In genomic region chr7:19520032-19520431, GRCm38 (mm10) we compare ENCODE assay signal across 8 mouse cellular contexts. TPM values are rescaled to one million over a fixed set of nuclear protein-coding genes. Genes with fewer than 3 reads are reported as not detected.
A peak's percentile ranks its signal among the peaks of the same experiment; 100 is the strongest.
DNase-seq lines count a peak whose midpoint lies in the region; ATAC-seq and TF ChIP-seq lines count a peak whose summit lies in the region.

No protein-coding gene starts in this region.

- no peak overlapping the region for H3K27ac ChIP-seq in heart, embryonic 11.5 days (ENCODE audit: low read depth, low read length)
- H3K27ac ChIP-seq in MEL (ENCODE audit: control insufficient read depth, low read depth, low read length): peak overlapping the region; percentile 20
- H3K27ac ChIP-seq in hindbrain, embryonic 16.5 days (ENCODE audit: low read depth, low read length): no peak overlapping the region
- H3K27ac ChIP-seq in midbrain, embryonic 12.5 days (replicated peaks): no peak overlapping the region
- H3K27ac ChIP-seq in layer of hippocampus, adult 2 months: no peak overlapping the region

- H3K36me3 ChIP-seq in heart, embryonic 11.5 days (ENCODE audit: control insufficient read depth, insufficient read depth, low read length): no peaks in the 10 kb centered on the region
- no peaks in the 10 kb centered on the region for H3K36me3 ChIP-seq in MEL (ENCODE audit: control insufficient read depth in 1 of 2, insufficient read depth in 2 of 2, low read length in 2 of 2)
- no peaks in the 10 kb centered on the region for H3K36me3 ChIP-seq in hindbrain, embryonic 16.5 days (ENCODE audit: control insufficient read depth, insufficient read depth, low read length)
- H3K36me3 ChIP-seq in midbrain, embryonic 12.5 days: no peaks in the 10 kb centered on the region

- no peak for TF ChIP-seq RAD21 in MEL (IDR thresholded peaks at IDR 0.05; ENCODE audit: low read depth, low read length)

- H3K4me2 ChIP-seq in heart, embryonic 11.5 days: peak overlapping the region; percentile 72
- peak overlapping the region; percentile 34 for H3K4me2 ChIP-seq in hindbrain, embryonic 16.5 days (ENCODE audit: low read length)
- peak overlapping the region; percentile 50 for H3K4me2 ChIP-seq in midbrain, embryonic 12.5 days (replicated peaks)

- TF ChIP-seq EP300 in MEL (IDR thresholded peaks at IDR 0.05; ENCODE audit: low read depth in 1 of 2, low read length in 2 of 2): no peak

- H3K4me3 ChIP-seq in heart, embryonic 11.5 days (ENCODE audit: low read depth, low read length): peak overlapping the region; percentile 37
- peak overlapping the region; percentile 74 to 81 for H3K4me3 ChIP-seq in MEL (ENCODE audit: control insufficient read depth in 1 of 2, insufficient read depth in 1 of 2, low read depth in 2 of 2, low read length in 2 of 2)
- H3K4me3 ChIP-seq in hindbrain, embryonic 16.5 days (ENCODE audit: low read length): peak overlapping the region; percentile 6; the same call in 1 of the 2 replicates
- H3K4me3 ChIP-seq in midbrain, embryonic 12.5 days: peak overlapping the region; percentile 31
- H3K4me3 ChIP-seq in layer of hippocampus, adult 2 months: no peak overlapping the region

- H3K27me3 ChIP-seq in heart, embryonic 11.5 days (ENCODE audit: control insufficient read depth, insufficient read depth, low read length): peaks cover 89% of the 10 kb centered on the region
- no peaks in the 10 kb centered on the region for H3K27me3 ChIP-seq in MEL (ENCODE audit: control insufficient read depth in 1 of 2, insufficient read depth in 2 of 2, low read length in 2 of 2)
- peaks cover 46% of the 10 kb centered on the region for H3K27me3 ChIP-seq in hindbrain, embryonic 16.5 days (replicated peaks; ENCODE audit: control insufficient read depth, insufficient read depth, low read length)
- peaks cover 90% of the 10 kb centered on the region for H3K27me3 ChIP-seq in midbrain, embryonic 12.5 days

- 5% methylated on average over 22 of the region's 23 CpGs for WGBS in heart, embryonic 11.5 days (ENCODE audit: insufficient replicate concordance)
- 5% methylated on average over 19 of the region's 23 CpGs for WGBS in hindbrain, embryonic 16.5 days
- 6% methylated on average over 22 of the region's 23 CpGs for WGBS in midbrain, embryonic 12.5 days

- peaks cover 26% of the 10 kb centered on the region for H3K4me1 ChIP-seq in heart, embryonic 11.5 days (ENCODE audit: control insufficient read depth, insufficient read depth, low read length)
- H3K4me1 ChIP-seq in MEL (ENCODE audit: control insufficient read depth in 1 of 2, insufficient read depth in 2 of 2, low read length in 2 of 2): peaks cover 0 to 4% of the 10 kb centered on the region in 2 experiments; a peak in 2 of 4 replicates
- H3K4me1 ChIP-seq in hindbrain, embryonic 16.5 days (ENCODE audit: control insufficient read depth, insufficient read depth, low read depth, low read length): peaks cover 23% of the 10 kb centered on the region
- peaks cover 34% of the 10 kb centered on the region for H3K4me1 ChIP-seq in midbrain, embryonic 12.5 days

- TF ChIP-seq CTCF in MEL (IDR thresholded peaks at IDR 0.05 in 2 of 3, conservative IDR thresholded peaks at IDR 0.05 in 1 of 3; ENCODE audit: control insufficient read depth in 1 of 3, insufficient read depth in 1 of 3, low read depth in 2 of 3, low read length in 3 of 3, poor library complexity in 1 of 3, severe bottlenecking in 1 of 3): no peak
- no peak for TF ChIP-seq CTCF in layer of hippocampus, adult 2 months (conservative IDR thresholded peaks at IDR 0.05)

- ATAC-seq in heart, embryonic 11.5 days (replicated peaks; ENCODE audit: insufficient number of reproducible peaks, low FRiP score, low TSS enrichment): no peak
- no peak for ATAC-seq in hindbrain, embryonic 16.5 days
- ATAC-seq in midbrain, embryonic 12.5 days (ENCODE audit: low FRiP score, low read depth): no peak

- no peak for DNase-seq in heart, adult 11 months
- peak; percentile 72 for DNase-seq in MEL (ENCODE audit: low read depth, low spot score)
- no peak for DNase-seq in left cerebral cortex, adult 9 months (ENCODE audit: low spot score in 2 of 2)
- no peak for DNase-seq in gastrocnemius, adult 18-20 months (ENCODE audit: low spot score)
- DNase-seq in layer of hippocampus, adult 2 months (ENCODE audit: low spot score in 2 of 2): no peak

- peaks cover 2% of the 10 kb centered on the region; the same call in 1 of the 2 replicates for H3K79me2 ChIP-seq in MEL (ENCODE audit: control insufficient read depth, insufficient read depth, low read length, poor library complexity)

- peak in 1 of 2 experiments; percentile 80; a peak in 3 of 4 replicates for TF ChIP-seq POLR2A in MEL (IDR thresholded peaks at IDR 0.05; ENCODE audit: control insufficient read depth in 1 of 2, insufficient read depth in 1 of 2, low read depth in 1 of 2, low read length in 2 of 2, poor library complexity in 1 of 2)

- no peaks in the 10 kb centered on the region for H3K9me3 ChIP-seq in heart, embryonic 11.5 days (replicated peaks; ENCODE audit: control insufficient read depth, low read length)
- no peaks in the 10 kb centered on the region for H3K9me3 ChIP-seq in MEL (replicated peaks; ENCODE audit: insufficient read depth, low read length)
- no peaks in the 10 kb centered on the region for H3K9me3 ChIP-seq in hindbrain, embryonic 16.5 days (ENCODE audit: control insufficient read depth, low read length)
- no peaks in the 10 kb centered on the region for H3K9me3 ChIP-seq in midbrain, embryonic 12.5 days

- peak overlapping the region; percentile 61; the same call in 1 of the 2 replicates for H3K9ac ChIP-seq in heart, embryonic 11.5 days (ENCODE audit: low read depth, low read length)
- peak overlapping the region; percentile 95 for H3K9ac ChIP-seq in MEL (ENCODE audit: control insufficient read depth, low read depth, low read length, poor library complexity, severe bottlenecking)
- H3K9ac ChIP-seq in hindbrain, embryonic 16.5 days (ENCODE audit: low read depth, low read length): peak overlapping the region; percentile 20
- peak overlapping the region; percentile 49; the same call in 1 of the 2 replicates for H3K9ac ChIP-seq in midbrain, embryonic 12.5 days (replicated peaks)

TF ChIP-seq in MEL, 35 proteins besides CTCF, POLR2A, EP300 and RAD21 (continues in another document):
- TF ChIP-seq TCF12 (IDR thresholded peaks at IDR 0.05; ENCODE audit: low read depth, low read length): 0 out of 2 replicates have a peak, but pooled peaks have one; percentile 6
- TF ChIP-seq GATA1 (IDR thresholded peaks at IDR 0.05; ENCODE audit: low read depth, low read length): peak; percentile 23; the same call in 1 of the 2 replicates

RNA-seq across cellular contexts. Expression of gene Nkpd1, which starts 2.4 kb away (rescaled TPM):
- 0.15 TPM in 1 of 2 replicates, not detected in the other for polyA plus RNA-seq in heart, embryonic 11.5 days (2014; fragmentation: Nextera tagmentation; extraction: Ambion mirVana)
- total RNA-seq in MEL (2012; rRNA removed): 0.07 and 0.35 TPM in 2 replicates
- polyA plus RNA-seq in MEL (2012; ENCODE audit: insufficient read depth in 1 of 2, insufficient read length in 2 of 2, low read depth in 1 of 2, low replicate concordance in 2 of 2, missing spikeins in 1 of 2): under 1 TPM in 1 of 2 experiments, not detected in 1; 0.33 TPM
- polyA plus RNA-seq in hindbrain, embryonic 16.5 days (2015; fragmentation: Nextera tagmentation; extraction: Ambion mirVana): 0.99 and 2.3 TPM in 2 replicates
- polyA plus RNA-seq in midbrain, embryonic 12.5 days (2016; fragmentation: Nextera tagmentation; extraction: Ambion mirVana): 0.06 TPM in 1 of 2 replicates, not detected in the other
- total RNA-seq in gastrocnemius, adult 18-20 months (2021): not detected
- total RNA-seq in layer of hippocampus, adult 2 months (2021): under 1 TPM; 0.38 to 0.71 TPM

RNA-seq across cellular contexts. Expression of gene Trappc6a, which starts 11.8 kb away (rescaled TPM):
- polyA plus RNA-seq in heart, embryonic 11.5 days (2014; fragmentation: Nextera tagmentation; extraction: Ambion mirVana): 77.0 and 79.0 TPM in 2 replicates
- total RNA-seq in MEL (2012; rRNA removed): 65.6 and 88.2 TPM in 2 replicates
- polyA plus RNA-seq in MEL (2012; ENCODE audit: insufficient read depth in 1 of 2, insufficient read length in 2 of 2, low read depth in 1 of 2, low replicate concordance in 2 of 2, missing spikeins in 1 of 2): 10 to 100 TPM in 1 of 2 experiments, not detected in 1; 82.8 TPM
- 36.3 and 37.1 TPM in 2 replicates for polyA plus RNA-seq in hindbrain, embryonic 16.5 days (2015; fragmentation: Nextera tagmentation; extraction: Ambion mirVana)
- polyA plus RNA-seq in midbrain, embryonic 12.5 days (2016; fragmentation: Nextera tagmentation; extraction: Ambion mirVana): 41.5 and 41.7 TPM in 2 replicates
- total RNA-seq in gastrocnemius, adult 18-20 months (2021): 1 to 10 TPM; 9.0 to 9.4 TPM
- 10 to 100 TPM; 17.2 to 20.7 TPM for total RNA-seq in layer of hippocampus, adult 2 months (2021)

RNA-seq across cellular contexts. Expression of gene Bloc1s3, which starts 11.9 kb away (rescaled TPM):
- polyA plus RNA-seq in heart, embryonic 11.5 days (2014; fragmentation: Nextera tagmentation; extraction: Ambion mirVana): 1.2 TPM in 2 replicates
- 5.5 and 6.1 TPM in 2 replicates for total RNA-seq in MEL (2012; rRNA removed)
- polyA plus RNA-seq in MEL (2012; ENCODE audit: insufficient read depth in 1 of 2, insufficient read length in 2 of 2, low read depth in 1 of 2, low replicate concordance in 2 of 2, missing spikeins in 1 of 2): 1 to 10 TPM in 1 of 2 experiments, not detected in 1; 7.5 TPM
- polyA plus RNA-seq in hindbrain, embryonic 16.5 days (2015; fragmentation: Nextera tagmentation; extraction: Ambion mirVana): 3.5 and 4.2 TPM in 2 replicates
- 4.3 and 5.0 TPM in 2 replicates for polyA plus RNA-seq in midbrain, embryonic 12.5 days (2016; fragmentation: Nextera tagmentation; extraction: Ambion mirVana)
- total RNA-seq in gastrocnemius, adult 18-20 months (2021): 1 to 10 TPM; 1.9 to 2.2 TPM
- 1 to 10 TPM; 6.0 to 6.9 TPM for total RNA-seq in layer of hippocampus, adult 2 months (2021)

RNA-seq across cellular contexts. Expression of gene Ppp1r37, which starts 42.8 kb away (rescaled TPM):
- 2.3 and 5.2 TPM in 2 replicates for polyA plus RNA-seq in heart, embryonic 11.5 days (2014; fragmentation: Nextera tagmentation; extraction: Ambion mirVana)
- total RNA-seq in MEL (2012; rRNA removed): 10.0 and 13.6 TPM in 2 replicates
- polyA plus RNA-seq in MEL (2012; ENCODE audit: insufficient read depth in 1 of 2, insufficient read length in 2 of 2, low read depth in 1 of 2, low replicate concordance in 2 of 2, missing spikeins in 1 of 2): 10 to 100 TPM in 1 of 2 experiments, not detected in 1; 29.0 TPM
- 37.7 and 38.3 TPM in 2 replicates for polyA plus RNA-seq in hindbrain, embryonic 16.5 days (2015; fragmentation: Nextera tagmentation; extraction: Ambion mirVana)
- polyA plus RNA-seq in midbrain, embryonic 12.5 days (2016; fragmentation: Nextera tagmentation; extraction: Ambion mirVana): 37.2 and 38.8 TPM in 2 replicates
- total RNA-seq in gastrocnemius, adult 18-20 months (2021): 10 to 100 TPM; 43.4 to 47.5 TPM
- total RNA-seq in layer of hippocampus, adult 2 months (2021): 100 to 1,000 TPM; 116 to 118 TPM

RNA-seq across cellular contexts. Expression of gene Exoc3l2, which starts 56.9 kb away (rescaled TPM):
- 2.2 and 2.7 TPM in 2 replicates for polyA plus RNA-seq in heart, embryonic 11.5 days (2014; fragmentation: Nextera tagmentation; extraction: Ambion mirVana)
- 0.08 TPM in 1 of 2 replicates, not detected in the other for total RNA-seq in MEL (2012; rRNA removed)
- under 1 TPM in 1 of 2 experiments, not detected in 1; 0.08 TPM for polyA plus RNA-seq in MEL (2012; ENCODE audit: insufficient read depth in 1 of 2, insufficient read length in 2 of 2, low read depth in 1 of 2, low replicate concordance in 2 of 2, missing spikeins in 1 of 2)
- polyA plus RNA-seq in hindbrain, embryonic 16.5 days (2015; fragmentation: Nextera tagmentation; extraction: Ambion mirVana): 0.97 and 1.5 TPM in 2 replicates
- 0.42 and 0.61 TPM in 2 replicates for polyA plus RNA-seq in midbrain, embryonic 12.5 days (2016; fragmentation: Nextera tagmentation; extraction: Ambion mirVana)
- 1 to 10 TPM in 1 of 2 experiments, under 1 TPM in 1; 0.57 to 1.5 TPM for total RNA-seq in gastrocnemius, adult 18-20 months (2021)
- under 1 TPM; 0.10 to 0.38 TPM for total RNA-seq in layer of hippocampus, adult 2 months (2021)

Comparison
In these comparisons a context has a peak if more than half of its experiments do, and no peak if none do; other contexts are left out.
1. H3K9ac ChIP-seq: peak in every context shown above with its lines; median percentile 95 in MEL; 61 in heart, embryonic 11.5 days; 49 in midbrain, embryonic 12.5 days; 20 in hindbrain, embryonic 16.5 days.